Mouse (Mus musculus) forebrain, embryonic 14.5 days (tissue): ENCODE results near the gene Pcca. TPM values are rescaled to one million over a fixed set of nuclear protein-coding genes. Genes with fewer than 3 reads are reported as not detected.

Experiments used
- ATAC-seq: fragments of 200-750 bp; cut with Nextera tagmentation; 2 replicates; pipeline ENCODE4 v1.8.0; 2017; ENCODE audit warnings: mild to moderate bottlenecking, moderate library complexity
- DNase-seq: peaks from one replicate; pipeline ENCODE4 v3.0.0-alpha.2; 2015; ENCODE audit warnings: low spot score
- H3K27ac ChIP-seq: fragments of 300-500 bp; sonication (generic); 2 replicates; pipeline ENCODE4 v1.5.1; 2014; ENCODE audit warnings: low read depth, mild to moderate bottlenecking, control low read depth, low read length, moderate library complexity
- H3K27me3 ChIP-seq: fragments of 300-500 bp; sonication (generic); replicated peaks from 2 replicates; pipeline ENCODE4 v1.6.1; 2014; ENCODE audit warnings: low read length, control low read depth, mixed read lengths; ENCODE audit not compliant: control insufficient read depth, insufficient read depth
- H3K36me3 ChIP-seq: fragments of 300-500 bp; sonication (generic); 2 replicates; pipeline ENCODE4 v1.6.1; 2014; ENCODE audit warnings: low read length, control low read depth; ENCODE audit not compliant: control insufficient read depth, insufficient read depth
- H3K4me1 ChIP-seq: fragments of 300-500 bp; sonication (generic); 2 replicates; pipeline ENCODE4 v1.6.1; 2014; ENCODE audit warnings: antibody characterized with exemption, low read length, control low read depth; ENCODE audit not compliant: control insufficient read depth, insufficient read depth
- H3K4me2 ChIP-seq: fragments of 300-500 bp; sonication (generic); 2 replicates; pipeline ENCODE4 v1.6.1; 2014; ENCODE audit warnings: mild to moderate bottlenecking, control low read depth, low read length
- H3K4me3 ChIP-seq: fragments of 300-500 bp; sonication (generic); 2 replicates; pipeline ENCODE4 v1.5.1; 2014; ENCODE audit warnings: low read depth, low read length, control low read depth
- H3K9ac ChIP-seq: fragments of 300-500 bp; sonication (generic); 2 replicates; pipeline ENCODE4 v1.6.1; 2014; ENCODE audit warnings: mild to moderate bottlenecking, low read length, control low read depth, moderate library complexity
- H3K9me3 ChIP-seq: fragments of 300-500 bp; sonication (generic); replicated peaks from 2 replicates; pipeline ENCODE4 v1.6.1; 2016; ENCODE audit warnings: low read length, control low read depth, mixed read lengths; ENCODE audit not compliant: control insufficient read depth
- WGBS: fragments of 180-500 bp; shearing (Covaris S2); extraction: QIAGEN DNeasy Blood & Tissue Kit; methylation state at CpG from one replicate; pipeline ENCODE4 v1.1.7; 2014; 5-methylcytosine and 5-hydroxymethylcytosine counted together
- polyA plus RNA-seq: library from polyadenylated mRNA; unstranded; fragments of >200 nt; fragmentation: Nextera tagmentation; extraction: Ambion mirVana; gene quantifications from 2 replicates; pipeline ENCODE4 v1.2.1, GENCODE M21; 2014

Gene Pcca
- polyA plus RNA-seq, 1 experiment from 2014 or later, result 25.0 TPM

DNA sequence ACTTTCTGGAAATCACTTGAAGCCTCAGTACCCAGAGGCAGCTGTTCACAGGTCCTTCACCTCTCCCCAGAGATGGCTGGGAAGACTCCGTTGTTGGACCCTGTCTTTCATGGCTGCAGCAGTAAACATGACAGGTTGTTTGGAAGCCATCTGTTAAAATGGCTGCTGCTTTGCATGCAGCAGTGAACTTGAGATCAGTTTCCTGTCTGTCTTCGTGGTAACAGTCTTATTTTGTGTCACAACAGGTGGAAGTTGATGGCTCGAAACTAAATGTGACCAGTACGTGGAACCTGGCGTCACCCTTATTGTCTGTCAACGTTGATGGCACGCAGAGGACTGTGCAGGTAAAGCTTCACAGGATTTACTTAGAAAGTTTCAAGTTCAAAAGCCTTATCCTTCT, 256.0 kb downstream of the Pcca start:
- 74% methylated on average over 7 of the region's 7 CpGs for WGBS
- ATAC-seq, result no peak
- Histone ChIP-seq H3K36me3 (no peaks in the 10 kb centered on the region), H3K4me2 (no peak overlapping the region), H3K9ac (no peak overlapping the region), H3K4me3 (no peak overlapping the region), H3K9me3 (no peaks in the 10 kb centered on the region), H3K27ac (no peak overlapping the region), H3K27me3 (no peaks in the 10 kb centered on the region), H3K4me1 (no peaks in the 10 kb centered on the region; the same call in 1 of the 2 replicates)
- no peak for DNase-seq

DNA sequence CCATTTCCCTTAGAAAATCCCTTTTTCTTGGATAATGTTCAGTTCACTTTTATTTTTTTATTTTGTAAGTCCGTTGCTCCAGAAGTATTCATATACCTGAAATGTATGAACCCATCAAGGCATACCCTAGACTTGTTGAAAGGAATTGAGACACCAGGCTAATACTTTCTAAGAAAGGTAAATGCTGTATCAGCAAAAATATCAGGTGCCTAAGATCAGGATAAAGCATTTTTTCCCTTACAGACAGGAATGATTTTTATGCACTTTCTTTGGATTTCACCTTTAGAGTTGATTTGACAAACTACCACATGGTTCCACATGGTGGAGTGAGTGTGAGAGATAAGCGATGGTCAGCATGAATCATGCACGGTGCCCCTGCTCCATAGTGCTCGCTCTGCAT, 259.2 kb downstream of the Pcca start:
- no peaks in the 10 kb centered on the region; the same call in 1 of the 2 replicates for H3K4me1 ChIP-seq
- no peaks in the 10 kb centered on the region for H3K36me3 ChIP-seq
- H3K27me3 ChIP-seq, result no peaks in the 10 kb centered on the region
- no peak overlapping the region for H3K4me2 ChIP-seq
- H3K9ac ChIP-seq, result no peak overlapping the region
- no peak for DNase-seq
- ATAC-seq, result no peak
- 94% methylated on average over 4 of the region's 4 CpGs for WGBS
- H3K9me3 ChIP-seq, result no peaks in the 10 kb centered on the region
- no peak overlapping the region for H3K27ac ChIP-seq
- H3K4me3 ChIP-seq, result no peak overlapping the region

DNA sequence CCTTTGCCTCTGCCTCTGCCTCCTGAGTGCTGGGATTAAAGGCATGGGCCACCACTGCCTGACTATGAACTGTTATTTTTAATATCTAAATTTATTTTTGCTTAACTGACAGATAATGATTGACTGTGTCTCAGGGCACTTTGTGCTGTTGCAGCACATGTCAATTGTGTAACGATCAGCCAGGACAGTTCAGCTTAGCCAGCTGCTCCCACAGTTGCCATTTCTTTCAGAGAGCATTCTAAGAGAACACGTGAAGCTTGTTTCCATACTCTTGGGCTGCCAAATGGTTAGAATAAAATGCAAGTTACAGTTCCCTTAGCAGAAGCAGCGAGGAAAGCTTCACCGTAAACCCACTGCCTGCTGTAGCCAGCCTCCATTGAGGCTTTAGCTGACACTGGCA, 266.2 kb downstream of the Pcca start:
- H3K27me3 ChIP-seq, result no peaks in the 10 kb centered on the region
- no peak for ATAC-seq
- no peak overlapping the region for H3K4me2 ChIP-seq
- no peak overlapping the region for H3K9ac ChIP-seq
- 72% methylated on average over 4 of the region's 4 CpGs for WGBS
- no peaks in the 10 kb centered on the region for H3K36me3 ChIP-seq
- no peaks in the 10 kb centered on the region for H3K4me1 ChIP-seq
- no peak for DNase-seq
- H3K27ac ChIP-seq, result no peak overlapping the region
- no peaks in the 10 kb centered on the region for H3K9me3 ChIP-seq
- no peak overlapping the region for H3K4me3 ChIP-seq

DNA sequence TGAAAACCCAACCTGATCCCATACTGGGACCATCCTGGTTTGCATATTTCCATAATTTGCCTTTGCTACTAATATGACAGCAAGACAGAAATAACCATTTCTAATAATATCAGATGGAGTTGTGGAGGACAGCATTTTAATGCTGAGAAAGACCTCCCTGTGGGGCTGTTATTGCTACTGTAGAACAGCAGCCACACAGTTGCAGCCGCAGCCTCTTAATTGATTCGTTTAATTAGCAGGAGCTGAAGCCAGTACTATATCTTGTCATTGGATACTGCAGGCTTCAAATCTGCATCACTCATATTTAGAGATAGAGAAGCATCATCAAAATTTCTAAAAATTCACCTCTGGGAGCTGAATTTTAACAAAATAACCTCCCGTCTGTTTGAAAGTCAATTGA, 286.9 kb downstream of the Pcca start:
- no peak for ATAC-seq
- 76% methylated on average over 3 of the region's 3 CpGs for WGBS

DNA sequence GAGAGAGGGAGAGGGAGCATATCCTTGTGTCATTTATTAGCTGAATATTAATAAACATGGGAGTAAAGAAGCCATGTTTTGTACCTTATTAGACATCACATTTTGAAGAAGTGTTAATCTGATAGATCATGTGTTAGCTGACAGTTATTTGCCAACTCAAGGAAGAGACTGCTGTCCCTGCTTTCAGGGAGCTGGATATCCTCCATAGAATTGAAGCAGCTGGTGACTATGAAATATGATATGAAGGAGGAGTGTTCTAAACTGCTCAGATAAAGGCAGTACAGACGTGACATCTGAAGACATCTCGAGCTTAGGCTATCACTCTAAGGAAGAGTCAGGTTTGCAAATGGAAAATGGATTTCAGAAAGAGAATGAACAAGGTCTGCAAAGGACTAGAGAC, 289.7 kb downstream of the Pcca start:
- no peak overlapping the region for H3K4me3 ChIP-seq
- WGBS, result 78% methylated on average over 2 of the region's 2 CpGs
- H3K27ac ChIP-seq, result no peak overlapping the region
- H3K9ac ChIP-seq, result no peak overlapping the region
- H3K27me3 ChIP-seq, result no peaks in the 10 kb centered on the region
- no peak for DNase-seq
- H3K9me3 ChIP-seq, result no peaks in the 10 kb centered on the region
- no peaks in the 10 kb centered on the region for H3K36me3 ChIP-seq
- ATAC-seq, result no peak
- no peak overlapping the region for H3K4me2 ChIP-seq
- no peaks in the 10 kb centered on the region for H3K4me1 ChIP-seq

More for the DNA sequence above, 286.9 kb downstream of the Pcca start:
- no peak for DNase-seq
- no peak overlapping the region for H3K27ac ChIP-seq
- no peaks in the 10 kb centered on the region for H3K27me3 ChIP-seq
- no peaks in the 10 kb centered on the region for H3K9me3 ChIP-seq
- H3K9ac ChIP-seq, result no peak overlapping the region
- H3K4me2 ChIP-seq, result no peak overlapping the region
- H3K36me3 ChIP-seq, result no peaks in the 10 kb centered on the region
- no peaks in the 10 kb centered on the region for H3K4me1 ChIP-seq
- H3K4me3 ChIP-seq, result no peak overlapping the region

DNA sequence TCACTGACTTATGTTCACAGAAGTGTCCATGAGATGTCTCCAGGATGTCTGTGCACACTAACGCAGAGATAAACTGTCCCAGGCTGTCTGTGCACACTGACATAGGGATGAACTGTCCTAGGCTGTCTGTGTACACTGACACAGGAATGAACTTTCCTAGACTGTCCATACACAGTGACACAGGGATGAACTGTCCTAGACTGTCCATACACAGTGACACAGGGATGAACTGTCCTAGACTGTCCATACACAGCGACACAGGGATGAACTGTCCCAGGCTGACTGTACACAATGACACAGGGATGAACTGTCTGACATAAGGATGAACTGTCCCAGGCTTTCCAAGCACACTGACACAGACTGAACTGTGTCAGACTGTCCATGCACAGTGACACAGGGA, 291.3 kb downstream of the Pcca start:
- Histone ChIP-seq H3K9me3 (no peaks in the 10 kb centered on the region), H3K36me3 (no peaks in the 10 kb centered on the region), H3K4me2 (no peak overlapping the region), H3K27me3 (no peaks in the 10 kb centered on the region), H3K4me1 (no peaks in the 10 kb centered on the region), H3K27ac (no peak overlapping the region), H3K9ac (no peak overlapping the region), H3K4me3 (no peak overlapping the region)
- DNase-seq (no peak), ATAC-seq (no peak)
- 95% methylated on average over 2 of the region's 2 CpGs for WGBS

DNA sequence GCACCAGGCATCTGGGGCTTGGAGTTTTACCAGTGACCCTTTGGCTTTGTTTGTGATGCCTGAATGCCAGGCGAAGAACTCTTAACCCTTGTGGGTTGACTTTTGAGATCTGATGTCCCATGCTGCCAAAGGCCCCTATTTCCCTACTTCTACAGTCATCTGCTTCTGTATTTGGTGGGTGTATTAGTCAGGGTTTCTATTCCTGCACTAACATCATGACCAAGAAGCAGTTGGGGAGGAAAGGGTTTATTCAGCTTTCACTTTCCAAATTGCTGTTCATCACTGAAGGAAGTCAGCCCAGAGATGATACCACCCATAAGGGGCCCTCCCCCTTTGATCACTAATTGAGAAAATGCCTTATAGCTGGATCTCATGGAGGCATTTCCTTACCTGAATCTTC, 296.3 kb downstream of the Pcca start:
- WGBS, result 75% methylated on average over 1 of the region's 1 CpGs

DNA sequence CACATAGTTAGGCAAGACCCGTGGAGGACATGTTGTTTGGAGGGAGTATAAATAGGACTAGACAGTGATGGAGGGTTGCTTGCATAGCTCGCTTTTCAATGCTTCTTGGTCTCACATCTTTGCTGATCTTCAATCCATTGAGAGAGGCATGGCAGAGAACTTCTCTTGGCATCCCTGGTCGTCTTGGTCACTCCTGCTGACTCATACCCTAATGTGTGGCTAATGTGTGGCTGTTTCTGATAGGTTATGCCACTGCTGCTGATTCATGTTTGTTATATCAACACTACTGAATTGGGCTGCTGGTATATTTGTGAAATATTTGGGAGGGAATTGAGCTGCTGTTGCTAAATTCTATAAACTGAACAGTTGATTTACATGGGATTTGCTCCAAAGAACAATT, 299.5 kb downstream of the Pcca start:
- Histone ChIP-seq H3K9ac (no peak overlapping the region), H3K4me1 (no peaks in the 10 kb centered on the region)
- no peak for ATAC-seq

More for the DNA sequence above, 296.3 kb downstream of the Pcca start:
- no peak overlapping the region for H3K4me3 ChIP-seq
- no peaks in the 10 kb centered on the region for H3K36me3 ChIP-seq
- ATAC-seq (no peak), DNase-seq (no peak)
- no peaks in the 10 kb centered on the region for H3K4me1 ChIP-seq
- H3K27ac ChIP-seq, result no peak overlapping the region
- no peak overlapping the region for H3K9ac ChIP-seq
- 0 out of 2 replicates have a peak, but pooled peaks cover 4% of the 10 kb centered on the region for H3K9me3 ChIP-seq
- no peak overlapping the region for H3K4me2 ChIP-seq
- no peaks in the 10 kb centered on the region for H3K27me3 ChIP-seq

DNA sequence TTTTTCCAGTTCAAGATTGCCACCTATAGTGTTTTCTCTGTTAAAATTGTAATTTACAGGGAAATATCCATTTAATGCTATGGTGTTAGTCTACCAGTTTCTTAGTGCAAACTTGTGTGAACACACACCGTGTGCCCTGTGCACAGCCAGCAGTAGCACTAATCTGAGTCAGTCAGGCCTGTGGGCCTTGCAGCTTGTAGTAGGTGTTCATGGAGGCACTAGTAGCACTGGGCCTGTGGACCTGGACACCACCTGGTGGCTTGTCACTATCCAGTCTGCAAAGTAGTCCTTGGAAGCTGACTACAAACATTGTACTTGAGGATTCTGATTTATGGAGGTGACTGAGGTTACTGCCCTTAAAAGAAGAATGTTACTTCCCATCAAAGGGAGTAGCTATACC, 300.6 kb downstream of the Pcca start:
- Histone ChIP-seq H3K9ac (no peak overlapping the region), H3K4me3 (no peak overlapping the region), H3K27me3 (no peaks in the 10 kb centered on the region), H3K36me3 (no peaks in the 10 kb centered on the region), H3K27ac (no peak overlapping the region), H3K9me3 (0 out of 2 replicates have a peak, but pooled peaks cover 4% of the 10 kb centered on the region), H3K4me1 (no peaks in the 10 kb centered on the region), H3K4me2 (no peak overlapping the region)
- WGBS, result 90% methylated on average over 1 of the region's 1 CpGs
- ATAC-seq (no peak; the same call in 1 of the 2 replicates), DNase-seq (no peak)

More for the DNA sequence above, 299.5 kb downstream of the Pcca start:
- 90% methylated on average over 3 of the region's 3 CpGs for WGBS
- H3K9me3 ChIP-seq, result 0 out of 2 replicates have a peak, but pooled peaks cover 4% of the 10 kb centered on the region
- DNase-seq, result no peak
- H3K36me3 ChIP-seq, result no peaks in the 10 kb centered on the region
- H3K27me3 ChIP-seq, result no peaks in the 10 kb centered on the region
- H3K4me2 ChIP-seq, result no peak overlapping the region
- no peak overlapping the region for H3K4me3 ChIP-seq
- no peak overlapping the region for H3K27ac ChIP-seq
